Mouse (Mus musculus) erythroblast, embryonic 14.5 days (primary cell): ENCODE data around the gene Sostdc1. TPM values are rescaled to one million over a fixed set of nuclear protein-coding genes. Genes with fewer than 3 reads are reported as not detected.

ENCODE experiments used
- H3K27me3 ChIP-seq: 2 replicates; pipeline ENCODE4 v1.6.1; 2012; ENCODE audit warnings: inconsistent platforms; ENCODE audit not compliant: control insufficient read depth
- H3K36me3 ChIP-seq: 2 replicates; pipeline ENCODE4 v1.6.1; 2012; ENCODE audit warnings: mild to moderate bottlenecking, inconsistent platforms; ENCODE audit not compliant: control insufficient read depth
- H3K4me1 ChIP-seq: 2 replicates; pipeline ENCODE4 v1.6.1; 2012; ENCODE audit warnings: inconsistent platforms; ENCODE audit not compliant: control insufficient read depth
- H3K4me3 ChIP-seq: replicated peaks from 2 replicates; pipeline ENCODE3; 2012; ENCODE audit warnings: moderate library complexity, mild to moderate bottlenecking, inconsistent platforms
- H3K9me3 ChIP-seq: 2 replicates; pipeline ENCODE4 v1.6.1; 2012; ENCODE audit warnings: low read length, inconsistent platforms, mixed read lengths; ENCODE audit not compliant: control insufficient read depth
- GATA1 ChIP-seq: IDR thresholded peaks from 2 replicates; pipeline ENCODE4 v1.6.1; 2012; ENCODE audit warnings: low read length, inconsistent platforms, mixed read lengths
- TAL1 ChIP-seq: IDR thresholded peaks from 3 replicates; pipeline ENCODE4 v1.6.1; 2012; ENCODE audit warnings: low read length, inconsistent platforms, mixed read lengths
- polyA plus RNA-seq: library from polyadenylated mRNA; stranded (reverse); fragments of >175 nt; gene quantifications from 2 replicates; pipeline ENCODE4 v1.2.3, GENCODE M21; 2012

The Sostdc1 gene
- polyA plus RNA-seq, 1 experiment = not detected

DNA sequence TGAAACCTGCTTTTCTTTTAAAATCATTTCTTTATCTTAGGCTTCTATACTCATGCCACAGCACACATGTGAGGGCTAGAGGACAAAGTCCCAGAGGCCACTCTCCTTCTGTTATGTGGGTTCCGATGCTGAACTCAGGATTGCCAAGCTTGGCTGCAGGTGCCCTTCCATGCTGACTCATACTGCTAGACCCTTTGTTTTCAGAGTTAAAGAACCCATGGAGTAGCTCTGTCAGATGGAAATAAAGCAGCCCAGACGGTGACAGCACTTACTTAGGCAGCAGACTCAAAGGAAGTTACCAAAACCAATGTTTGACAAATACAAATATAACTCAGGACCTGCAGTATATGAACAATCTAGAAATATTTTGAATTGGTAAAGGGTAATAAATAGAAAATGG lies 924 bp upstream of the Sostdc1 start:
- TF ChIP-seq GATA1 (no peak), TAL1 (no peak)
- Histone ChIP-seq H3K9me3 (no peaks in the 10 kb centered on the region), H3K4me1 (no peaks in the 10 kb centered on the region), H3K36me3 (no peaks in the 10 kb centered on the region), H3K27me3 (peaks cover 10% of the 10 kb centered on the region), H3K4me3 (no peak overlapping the region)

DNA sequence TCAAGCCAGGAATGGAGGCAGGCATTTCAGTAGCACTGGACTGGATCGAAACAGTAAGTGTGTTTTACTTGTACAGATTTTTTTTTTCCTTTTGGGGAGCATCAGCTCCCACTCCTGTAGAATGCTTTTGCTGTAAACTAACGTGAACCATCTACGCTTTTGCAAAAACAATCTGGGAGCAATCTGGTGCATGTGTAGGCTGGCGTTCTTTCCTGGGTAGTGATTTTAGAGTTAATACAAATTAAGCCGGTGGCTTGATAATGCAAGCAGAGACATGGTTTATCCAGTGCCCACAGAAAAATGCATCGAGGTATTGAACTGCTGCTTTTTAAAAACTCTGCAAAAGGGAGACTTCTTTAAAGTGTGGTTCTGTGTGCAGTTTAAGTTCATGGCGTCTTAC lies 507 bp downstream of the Sostdc1 start:
- H3K27me3 ChIP-seq = peaks cover 10% of the 10 kb centered on the region
- no peak overlapping the region for H3K4me3 ChIP-seq
- no peaks in the 10 kb centered on the region for H3K36me3 ChIP-seq
- no peaks in the 10 kb centered on the region for H3K4me1 ChIP-seq
- no peak for TF ChIP-seq GATA1
- TF ChIP-seq TAL1 = no peak
- no peaks in the 10 kb centered on the region for H3K9me3 ChIP-seq

DNA sequence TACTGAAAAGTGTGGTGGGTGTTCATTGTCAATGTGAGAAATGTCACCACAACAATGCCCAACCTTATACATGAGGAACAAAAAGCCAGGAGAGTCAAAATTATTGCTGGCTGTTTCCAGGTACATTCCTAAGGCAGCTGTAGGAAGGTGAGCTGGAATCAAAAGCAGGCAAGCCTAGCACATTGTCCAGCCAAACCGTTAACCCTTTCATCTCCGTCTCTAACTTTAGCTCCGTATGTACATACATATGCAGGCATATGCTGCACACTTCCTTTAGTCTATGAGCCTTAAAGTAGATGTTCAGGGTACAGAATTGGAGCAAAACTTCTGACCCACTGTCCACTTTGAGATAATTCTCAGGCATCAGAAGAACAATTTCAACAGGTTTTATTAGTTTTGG lies 1.6 kb downstream of the Sostdc1 start:
- Histone ChIP-seq H3K36me3 (no peaks in the 10 kb centered on the region), H3K4me1 (no peaks in the 10 kb centered on the region), H3K27me3 (peaks cover 10% of the 10 kb centered on the region), H3K9me3 (no peaks in the 10 kb centered on the region), H3K4me3 (no peak overlapping the region)
- TF ChIP-seq TAL1 (no peak), GATA1 (no peak)

DNA sequence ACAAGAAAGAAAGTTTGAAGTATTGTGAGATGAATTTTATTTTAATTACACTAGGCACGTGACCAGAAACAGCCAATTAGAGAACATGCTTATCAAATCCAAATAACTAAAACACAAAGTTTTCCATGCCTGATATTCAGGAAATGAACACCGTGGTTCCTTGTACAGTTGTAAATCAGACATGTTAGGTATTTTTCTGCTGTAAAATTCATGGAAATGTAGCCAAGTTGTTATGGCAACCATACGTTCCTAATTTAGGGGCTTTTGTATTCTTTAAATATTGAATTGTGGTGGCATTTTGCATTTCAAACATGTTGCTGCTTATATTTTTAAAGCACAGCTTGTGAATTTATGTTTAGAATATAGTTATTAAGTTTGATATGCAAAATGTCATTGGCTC lies 2.1 kb downstream of the Sostdc1 start:
- H3K4me3 ChIP-seq = no peak overlapping the region
- H3K36me3 ChIP-seq = no peaks in the 10 kb centered on the region
- H3K27me3 ChIP-seq = peaks cover 10% of the 10 kb centered on the region
- no peaks in the 10 kb centered on the region for H3K4me1 ChIP-seq
- no peak for TF ChIP-seq GATA1
- TF ChIP-seq TAL1 = no peak
- no peaks in the 10 kb centered on the region for H3K9me3 ChIP-seq

DNA sequence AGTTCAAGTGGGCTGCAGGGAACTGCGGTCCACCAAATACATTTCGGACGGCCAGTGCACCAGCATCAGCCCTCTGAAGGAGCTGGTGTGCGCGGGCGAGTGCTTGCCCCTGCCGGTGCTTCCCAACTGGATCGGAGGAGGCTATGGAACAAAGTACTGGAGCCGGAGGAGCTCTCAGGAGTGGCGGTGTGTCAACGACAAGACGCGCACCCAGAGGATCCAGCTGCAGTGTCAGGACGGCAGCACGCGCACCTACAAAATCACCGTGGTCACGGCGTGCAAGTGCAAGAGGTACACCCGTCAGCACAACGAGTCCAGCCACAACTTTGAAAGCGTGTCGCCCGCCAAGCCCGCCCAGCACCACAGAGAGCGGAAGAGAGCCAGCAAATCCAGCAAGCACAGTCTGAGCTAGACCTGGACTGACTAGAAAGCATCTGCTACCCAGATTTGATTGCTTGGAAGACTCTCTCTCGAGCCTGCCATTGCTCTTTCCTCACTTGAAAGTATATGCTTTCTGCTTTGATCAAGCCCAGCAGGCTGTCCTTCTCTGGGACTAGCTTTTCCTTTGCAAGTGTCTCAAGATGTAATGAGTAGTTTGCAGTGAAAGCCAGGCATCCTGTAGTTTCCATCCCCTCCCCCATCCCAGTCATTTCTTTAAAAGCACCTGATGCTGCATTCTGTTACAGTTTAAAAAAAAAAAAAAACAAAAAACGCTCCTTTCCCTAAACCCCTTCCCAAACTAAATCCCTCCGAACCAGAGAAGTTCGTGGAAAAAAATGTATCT lies 3.3 kb downstream of the Sostdc1 start:
- H3K27me3 ChIP-seq = peaks cover 10% of the 10 kb centered on the region
- no peaks in the 10 kb centered on the region for H3K4me1 ChIP-seq
- TF ChIP-seq GATA1 (no peak), TAL1 (no peak)
- no peaks in the 10 kb centered on the region for H3K9me3 ChIP-seq
- H3K4me3 ChIP-seq = no peak overlapping the region
- no peaks in the 10 kb centered on the region for H3K36me3 ChIP-seq

DNA sequence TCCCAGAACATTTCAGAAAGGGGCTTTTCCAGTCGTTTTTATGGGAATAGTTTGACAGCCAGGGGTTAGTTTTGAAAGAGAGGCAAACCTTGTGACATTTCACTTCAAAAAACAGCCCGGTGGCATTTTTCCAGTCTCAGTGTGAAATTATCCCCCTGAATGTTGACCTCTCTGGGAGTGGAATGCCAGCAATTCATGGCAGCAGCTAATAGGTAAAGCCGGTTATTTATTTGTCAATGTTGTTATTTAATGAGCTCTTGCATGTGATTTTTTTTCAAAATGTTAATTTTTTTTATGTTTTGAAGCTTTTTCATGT lies 3.8 kb downstream of the Sostdc1 start:
- Histone ChIP-seq H3K36me3 (no peaks in the 10 kb centered on the region), H3K9me3 (no peaks in the 10 kb centered on the region), H3K4me1 (no peaks in the 10 kb centered on the region), H3K27me3 (peaks cover 10% of the 10 kb centered on the region), H3K4me3 (no peak overlapping the region)
- TF ChIP-seq GATA1 (no peak), TAL1 (no peak)

DNA sequence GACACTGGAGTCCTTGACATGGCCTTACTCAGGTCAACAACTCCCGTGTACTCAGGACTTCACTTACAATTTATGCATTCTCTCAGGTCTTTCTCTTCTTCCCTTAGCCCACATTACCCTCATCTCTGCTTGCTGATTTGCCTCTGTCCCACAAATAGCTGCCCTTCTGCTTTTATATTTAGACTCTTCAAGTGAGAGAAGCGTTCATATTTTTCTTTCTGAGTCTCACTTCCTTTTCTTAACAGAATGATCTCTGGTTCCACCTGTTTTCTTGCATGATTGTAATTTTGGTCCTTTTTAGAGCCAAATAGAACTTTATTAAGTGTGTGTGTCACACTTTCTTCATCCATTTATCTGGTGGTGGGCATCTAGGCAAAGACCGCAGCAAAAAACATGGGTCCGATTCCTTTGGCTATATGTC lies 12.2 kb downstream of the Sostdc1 start:
- no peak overlapping the region for H3K4me3 ChIP-seq
- no peaks in the 10 kb centered on the region for H3K9me3 ChIP-seq
- no peaks in the 10 kb centered on the region for H3K4me1 ChIP-seq
- TF ChIP-seq GATA1 (no peak), TAL1 (no peak)
- no peaks in the 10 kb centered on the region for H3K27me3 ChIP-seq
- no peaks in the 10 kb centered on the region for H3K36me3 ChIP-seq

DNA sequence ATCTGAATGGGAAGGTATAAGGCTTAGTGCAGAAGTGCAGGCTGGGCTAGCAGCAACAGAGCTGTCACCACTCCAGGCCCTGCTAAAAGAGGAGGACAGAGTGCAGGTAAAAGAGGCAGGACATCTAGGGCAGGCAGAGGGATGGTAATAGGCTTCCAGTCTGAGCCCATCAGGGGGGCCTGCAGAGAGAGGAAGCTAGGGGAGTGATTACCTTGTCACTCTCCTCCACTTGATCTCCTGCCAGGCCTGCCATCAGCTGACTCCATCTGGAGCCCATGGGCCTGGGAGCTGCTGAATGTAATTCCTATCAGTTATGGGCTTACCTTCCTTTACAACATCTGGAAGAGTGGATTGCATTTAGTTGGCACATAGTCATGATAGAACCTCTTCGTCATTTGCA lies 18.7 kb downstream of the Sostdc1 start:
- H3K4me1 ChIP-seq = no peaks in the 10 kb centered on the region
- TF ChIP-seq TAL1 (no peak), GATA1 (no peak)
- H3K36me3 ChIP-seq = no peaks in the 10 kb centered on the region
- H3K27me3 ChIP-seq = no peaks in the 10 kb centered on the region
- H3K9me3 ChIP-seq = no peaks in the 10 kb centered on the region
- no peak overlapping the region for H3K4me3 ChIP-seq

DNA sequence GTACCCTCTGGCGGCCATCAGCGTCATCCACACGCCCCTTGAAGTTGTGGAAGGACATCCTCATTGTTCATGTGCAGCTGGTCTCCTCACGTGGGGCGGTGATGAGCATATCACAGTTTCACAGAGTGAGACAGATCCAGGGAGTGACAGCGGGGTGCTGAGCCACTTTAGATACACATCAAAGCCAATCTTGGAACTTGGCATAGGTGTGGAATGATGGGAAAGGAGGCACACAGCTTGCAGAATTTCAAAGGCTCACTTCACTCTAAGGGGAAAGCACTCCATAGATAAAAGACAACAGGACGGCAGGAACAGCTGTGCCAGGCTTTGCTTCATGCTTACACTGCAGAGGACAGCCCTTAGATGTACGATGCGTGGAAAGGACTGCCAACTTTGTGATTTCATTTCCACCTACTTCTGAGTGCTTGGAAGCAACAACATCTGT lies 19.9 kb downstream of the Sostdc1 start:
- Histone ChIP-seq H3K4me1 (no peaks in the 10 kb centered on the region), H3K36me3 (no peaks in the 10 kb centered on the region), H3K4me3 (no peak overlapping the region), H3K9me3 (no peaks in the 10 kb centered on the region), H3K27me3 (no peaks in the 10 kb centered on the region)
- TF ChIP-seq GATA1 (no peak), TAL1 (no peak)

DNA sequence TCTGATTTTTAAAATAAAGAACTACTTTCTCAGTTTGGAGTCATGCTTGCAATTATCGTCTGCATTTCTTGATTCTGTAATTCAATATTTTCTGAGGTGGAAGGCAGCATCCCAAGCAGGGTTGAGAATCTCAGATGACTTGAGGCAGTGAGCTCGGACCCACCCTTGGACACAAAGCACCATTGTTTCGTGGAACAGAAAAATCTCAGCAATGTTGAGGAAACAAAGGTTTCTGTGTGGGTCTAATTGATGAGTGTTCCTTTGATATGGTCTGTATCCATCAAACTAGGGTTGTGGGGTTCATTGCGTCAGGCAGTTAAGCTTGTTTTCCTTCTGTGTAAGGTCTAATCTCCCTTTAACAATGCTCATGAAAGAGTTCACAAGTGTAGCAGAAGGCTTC lies 30.2 kb downstream of the Sostdc1 start:
- Histone ChIP-seq H3K4me3 (no peak overlapping the region), H3K27me3 (no peaks in the 10 kb centered on the region), H3K4me1 (no peaks in the 10 kb centered on the region), H3K36me3 (no peaks in the 10 kb centered on the region), H3K9me3 (no peaks in the 10 kb centered on the region)
- TF ChIP-seq GATA1 = no peak
- TF ChIP-seq TAL1 = no peak
